Mouse (Mus musculus) CH12.LX (cell line): Measurements from ENCODE around the gene Nptx1. TPM values are rescaled to one million over a fixed set of nuclear protein-coding genes. Genes with fewer than 3 reads are reported as not detected.

Experiments
- DNase-seq: peaks from one replicate; pipeline ENCODE4 v3.0.0-alpha.2; 2013; ENCODE audit errors: extremely low read depth
- H3K27ac ChIP-seq: 2 replicates; pipeline ENCODE4 v1.5.1; 2012; ENCODE audit warnings: low read depth, mild to moderate bottlenecking, control low read depth, moderate library complexity; ENCODE audit not compliant: insufficient read depth
- H3K27me3 ChIP-seq: replicated peaks from 2 replicates; pipeline ENCODE3; 2012; ENCODE audit warnings: inconsistent platforms
- H3K36me3 ChIP-seq, 2 experiments: replicated peaks in 1 of 2; 2 replicates each; pipeline versions ENCODE3 to v1.6.1; 2012; ENCODE audit warnings: inconsistent platforms in 1 of 2, low read length in 1 of 2, mild to moderate bottlenecking in 1 of 2, mixed read lengths in 1 of 2, moderate library complexity in 1 of 2; ENCODE audit not compliant: control insufficient read depth in 1 of 2, insufficient read depth in 1 of 2
- H3K4me1 ChIP-seq, 2 experiments: 2 replicates each; pipeline ENCODE4 v1.6.1; 2012; ENCODE audit warnings: inconsistent platforms in 1 of 2, moderate library complexity in 1 of 2; ENCODE audit not compliant: insufficient read depth in 2 of 2, control insufficient read depth in 1 of 2
- H3K4me2 ChIP-seq: 2 replicates; pipeline ENCODE4 v1.6.1; 2012; ENCODE audit warnings: low read depth, mild to moderate bottlenecking, control low read depth; ENCODE audit not compliant: poor library complexity, insufficient read depth, severe bottlenecking
- H3K4me3 ChIP-seq, 3 experiments: fragments of 150-350 bp in 1 of 3; sonication (generic) in 1 of 3; replicated peaks in 1 of 3; 2 replicates each; pipeline versions ENCODE3 to v1.5.1; 2011 to 2012; ENCODE audit warnings: low read depth in 2 of 3, low read length in 2 of 3, mild to moderate bottlenecking in 2 of 3, moderate library complexity in 2 of 3, control low read depth in 1 of 3, improper control_type of control experiment in 1 of 3, inconsistent platforms in 1 of 3, mixed read lengths in 1 of 3; ENCODE audit not compliant: poor library complexity in 1 of 3
- H3K79me2 ChIP-seq: replicated peaks from 2 replicates; pipeline ENCODE4 v1.6.1; 2012; ENCODE audit warnings: mild to moderate bottlenecking, moderate library complexity; ENCODE audit not compliant: control insufficient read depth, poor library complexity, insufficient read depth, severe bottlenecking; ENCODE audit errors: extremely low read depth
- H3K9ac ChIP-seq: 2 replicates; pipeline ENCODE4 v1.6.1; 2012; ENCODE audit warnings: low read depth, mild to moderate bottlenecking, control low read depth, moderate library complexity; ENCODE audit not compliant: insufficient read depth
- H3K9me3 ChIP-seq: replicated peaks from 2 replicates; pipeline ENCODE3; 2012; ENCODE audit warnings: low read length, inconsistent platforms, mixed read lengths
- CTCF ChIP-seq, 2 experiments: IDR thresholded peaks in 1 of 2; conservative IDR thresholded peaks in 1 of 2; 2 replicates each; pipeline ENCODE4 v1.5.1; 2011 to 2012; ENCODE audit warnings: low read depth in 2 of 2, low read length in 2 of 2, improper control_type of control experiment in 1 of 2, inconsistent platforms in 1 of 2, mild to moderate bottlenecking in 1 of 2, moderate library complexity in 1 of 2
- E2F4 ChIP-seq: IDR thresholded peaks from 2 replicates; pipeline ENCODE4 v1.6.1; 2011; ENCODE audit warnings: low read depth, low read length, improper control_type of control experiment; ENCODE audit not compliant: insufficient replicate concordance
- ELF1 ChIP-seq: IDR thresholded peaks from 2 replicates; pipeline ENCODE4 v1.6.1; 2014; ENCODE audit warnings: low read depth, mild to moderate bottlenecking, inconsistent platforms, low read length, improper control_type of control experiment
- EP300 ChIP-seq: IDR thresholded peaks from 2 replicates; pipeline ENCODE4 v1.6.1; 2011; ENCODE audit warnings: low read length, improper control_type of control experiment
- ETS1 ChIP-seq: conservative IDR thresholded peaks from 2 replicates; pipeline ENCODE4 v1.6.1; 2012; ENCODE audit warnings: low read depth, mild to moderate bottlenecking, inconsistent platforms, low read length, improper control_type of control experiment, moderate library complexity
- GABPA ChIP-seq: IDR thresholded peaks from 2 replicates; pipeline ENCODE4 v1.6.1; 2012; ENCODE audit warnings: low read depth, low read length, improper control_type of control experiment, inconsistent platforms; ENCODE audit not compliant: insufficient replicate concordance
- HCFC1 ChIP-seq: IDR thresholded peaks from 2 replicates; pipeline ENCODE4 v1.6.1; 2012; ENCODE audit warnings: low read depth, mild to moderate bottlenecking, inconsistent platforms, low read length, improper control_type of control experiment
- IRF4 ChIP-seq: IDR thresholded peaks from 2 replicates; pipeline ENCODE4 v1.6.1; 2014; ENCODE audit warnings: low read depth, mild to moderate bottlenecking, inconsistent platforms, low read length, improper control_type of control experiment
- JUN ChIP-seq: IDR thresholded peaks from 2 replicates; pipeline ENCODE4 v1.6.1; 2011; ENCODE audit warnings: low read depth, mild to moderate bottlenecking, low read length, improper control_type of control experiment, moderate library complexity; ENCODE audit not compliant: insufficient read depth
- MAX ChIP-seq: IDR thresholded peaks from 2 replicates; pipeline ENCODE4 v1.6.1; 2011; ENCODE audit warnings: low read length, improper control_type of control experiment
- MAZ ChIP-seq: IDR thresholded peaks from 2 replicates; pipeline ENCODE4 v1.6.1; 2012; ENCODE audit warnings: low read depth, mild to moderate bottlenecking, inconsistent platforms, low read length, improper control_type of control experiment, moderate library complexity
- NRF1 ChIP-seq: IDR thresholded peaks from 2 replicates; pipeline ENCODE4 v1.6.1; 2014; ENCODE audit warnings: low read depth, mild to moderate bottlenecking, inconsistent platforms, low read length, improper control_type of control experiment, moderate library complexity
- PAX5 ChIP-seq: IDR thresholded peaks from 2 replicates; pipeline ENCODE4 v1.6.1; 2012; ENCODE audit warnings: low read length, inconsistent platforms, mixed read lengths
- POLR2AphosphoS2 ChIP-seq: IDR thresholded peaks from 2 replicates; pipeline ENCODE4 v1.6.1; 2011; ENCODE audit warnings: low read depth, low read length, improper control_type of control experiment
- RCOR1 ChIP-seq: conservative IDR thresholded peaks from 2 replicates; pipeline ENCODE4 v1.6.1; 2012; ENCODE audit warnings: low read depth, mild to moderate bottlenecking, inconsistent platforms, low read length, improper control_type of control experiment
- UBTF ChIP-seq: IDR thresholded peaks from 2 replicates; pipeline ENCODE4 v1.6.1; 2012; ENCODE audit warnings: low read depth, mild to moderate bottlenecking, inconsistent platforms, low read length, improper control_type of control experiment, moderate library complexity
- USF1 ChIP-seq: IDR thresholded peaks from 2 replicates; pipeline ENCODE4 v1.6.1; 2014; ENCODE audit warnings: low read depth, mild to moderate bottlenecking, inconsistent platforms, low read length, improper control_type of control experiment
- ZC3H11A ChIP-seq: IDR thresholded peaks from 2 replicates; pipeline ENCODE4 v1.6.1; 2012; ENCODE audit warnings: low read depth, mild to moderate bottlenecking, inconsistent platforms, low read length, improper control_type of control experiment
- ZKSCAN1 ChIP-seq: IDR thresholded peaks from 2 replicates; pipeline ENCODE4 v1.6.1; 2012; ENCODE audit warnings: low read depth, inconsistent platforms, low read length, improper control_type of control experiment, borderline replicate concordance
- ZMIZ1 ChIP-seq: IDR thresholded peaks from 2 replicates; pipeline ENCODE4 v1.6.1; 2012; ENCODE audit warnings: low read depth, mild to moderate bottlenecking, inconsistent platforms, low read length, improper control_type of control experiment
- dilution Hi-C: fragments of 300-500 bp; cut with MboI; formaldehyde crosslinking; loops from 2 replicates; pipeline ENCODE4 v1.14.3; 2020; ENCODE audit warnings: low sequenced_read_pairs; ENCODE audit not compliant: extremely low pct_unique_long_range_greater_than_20kb, extremely low pct_ligation_motif_present
- in situ Hi-C: fragments of 300-500 bp; cut with MboI; formaldehyde crosslinking; loops from 3 replicates; pipeline ENCODE4 v1.14.3; 2019; ENCODE audit warnings: low sequenced_read_pairs, low pct_ligation_motif_present, low pct_unique_long_range_greater_than_20kb, mixed read lengths
- polyA plus RNA-seq: library from polyadenylated mRNA; unstranded; fragments of >175 nt; gene quantifications from 2 replicates; pipeline ENCODE4 v1.2.1, GENCODE M21; 2012; ENCODE audit warnings: low read depth; ENCODE audit not compliant: insufficient read length
- total RNA-seq, 2 experiments: library from RNA; depleted of rRNA; stranded (reverse); fragments of 300-350 nt in 1 of 2; fragments of >200 nt in 1 of 2; gene quantifications; 2 replicates each; pipeline ENCODE4 v1.2.3; 2012 to 2014

The Nptx1 gene
- total and polyA plus RNA-seq, 3 experiments: under 0.01 TPM; not detected in 2

DNA sequence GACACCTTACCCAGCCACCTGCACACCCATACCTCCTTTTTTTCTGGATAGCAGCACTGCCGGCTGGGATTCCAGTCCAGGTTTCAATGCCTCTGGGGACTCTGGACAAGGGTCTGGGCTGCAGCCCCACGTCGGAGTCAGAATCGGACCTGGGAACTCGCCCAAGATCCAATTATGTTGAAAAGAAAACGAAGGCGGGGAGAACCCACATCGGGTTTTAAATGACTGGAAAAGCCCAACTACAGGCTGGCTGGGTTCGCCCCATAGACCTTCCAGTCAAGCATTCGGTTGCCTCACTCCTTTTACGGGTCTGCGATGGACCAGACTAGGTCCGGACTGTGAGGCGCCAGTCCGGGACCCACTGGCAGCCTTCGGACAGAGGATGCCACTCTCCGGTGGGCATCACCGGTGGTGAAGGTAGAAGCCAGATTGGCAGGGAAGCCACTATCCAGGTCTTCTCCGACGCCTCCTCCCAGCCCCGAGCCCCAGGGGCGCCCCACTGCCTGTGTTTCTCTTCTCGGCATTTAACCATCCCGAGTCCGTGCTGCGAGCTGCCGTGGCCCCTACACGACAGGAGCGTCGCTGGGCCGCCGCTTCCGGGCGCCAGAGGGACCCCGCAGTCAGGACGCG is 1.3 kb upstream of the Nptx1 start:
- H3K4me3 ChIP-seq: no peak overlapping the region
- H3K79me2 ChIP-seq: no peaks in the 10 kb centered on the region
- DNase-seq: no peak
- H3K4me1 ChIP-seq: peaks cover 3 to 6% of the 10 kb centered on the region in 2 experiments; a peak in 2 of 4 replicates
- H3K27ac ChIP-seq: no peak overlapping the region
- no peak overlapping the region for H3K4me2 ChIP-seq
- no peak overlapping the region for H3K9ac ChIP-seq
- in situ Hi-C loops (no loop called here), dilution Hi-C loops (no loop called here)
- H3K27me3 ChIP-seq: peaks cover 44% of the 10 kb centered on the region
- TF ChIP-seq CTCF (conservative IDR thresholded peaks at IDR 0.05 in 1 of 2, IDR thresholded peaks at IDR 0.05 in 1 of 2; ENCODE audit: low read depth in 2 of 2, low read length in 2 of 2) (no peak), IRF4 (no peak), ETS1 (no peak), MAX (no peak), ZKSCAN1 (no peak), NRF1 (no peak), UBTF (no peak), MAZ (no peak), GABPA (no peak), RCOR1 (no peak)
- H3K36me3 ChIP-seq: no peaks in the 10 kb centered on the region
- peaks cover 34% of the 10 kb centered on the region for H3K9me3 ChIP-seq

DNA sequence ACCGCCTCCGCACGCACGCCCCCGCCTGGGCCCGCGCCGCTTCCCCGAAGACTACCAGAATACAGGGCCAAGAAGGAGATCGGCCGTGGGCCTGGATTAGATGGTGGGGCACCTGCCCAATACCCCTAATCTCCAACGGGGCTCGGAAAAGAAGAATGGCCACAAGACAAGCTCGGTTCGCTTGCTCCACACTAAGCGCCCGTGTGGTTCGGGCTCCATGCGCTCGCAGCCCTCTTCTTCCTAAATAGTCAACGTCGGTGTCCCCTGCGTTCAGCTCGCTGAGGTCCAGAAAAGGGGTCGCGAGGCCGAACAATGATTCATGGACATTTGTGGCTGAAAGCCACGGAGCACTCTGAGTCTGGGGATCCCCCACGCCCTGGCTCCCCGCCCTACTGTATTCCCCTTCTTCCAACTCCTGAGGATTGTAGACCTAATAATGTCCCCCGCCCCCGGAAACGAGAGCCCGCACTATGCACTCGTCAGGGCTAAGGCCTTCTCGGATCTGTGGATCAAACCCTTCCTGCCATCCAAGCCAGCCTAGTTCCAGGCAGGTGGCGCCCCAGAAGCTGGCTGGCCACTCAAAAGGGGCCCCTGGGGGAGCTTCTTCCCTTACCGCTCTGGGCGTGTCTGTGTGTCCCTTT is 518 bp upstream of the Nptx1 start:
- Histone ChIP-seq H3K4me1 (peaks cover 3 to 6% of the 10 kb centered on the region in 2 experiments; a peak in 2 of 4 replicates), H3K4me3 (no peak overlapping the region), H3K9me3 (peaks cover 34% of the 10 kb centered on the region), H3K36me3 (no peaks in the 10 kb centered on the region), H3K9ac (no peak overlapping the region), H3K4me2 (no peak overlapping the region), H3K27me3 (peaks cover 44% of the 10 kb centered on the region), H3K79me2 (no peaks in the 10 kb centered on the region), H3K27ac (no peak overlapping the region)
- dilution Hi-C loops (no loop called here), in situ Hi-C loops (no loop called here)
- no peak for DNase-seq
- no peak for TF ChIP-seq USF1
- no peak for TF ChIP-seq HCFC1
- no peak for TF ChIP-seq JUN
- no peak for TF ChIP-seq POLR2AphosphoS2
- TF ChIP-seq EP300: no peak
- no peak for TF ChIP-seq IRF4
- TF ChIP-seq E2F4: no peak
- no peak for TF ChIP-seq ZMIZ1
- no peak for TF ChIP-seq PAX5
- no peak for TF ChIP-seq RCOR1
- no peak for TF ChIP-seq ELF1
- no peak for TF ChIP-seq ZC3H11A
